Mouse (Mus musculus): ENCODE data around the gene Cct8l1. TPM values are rescaled to one million over a fixed set of nuclear protein-coding genes. Genes with fewer than 3 reads are reported as not detected.

The Cct8l1 gene
- polyA plus RNA-seq, 1 experiment = not detected

- H3K36me3 ChIP-seq (replicated peaks; ENCODE audit: low read length) = peaks cover 5% of the 10 kb centered on the region
- no peak for TF ChIP-seq FLI1 (IDR thresholded peaks at IDR 0.05; ENCODE audit: low read length)
- no peak for TF ChIP-seq GATA1 (IDR thresholded peaks at IDR 0.05; ENCODE audit: borderline replicate concordance, low read length)
- H3K27me3 ChIP-seq (replicated peaks) = no peaks in the 10 kb centered on the region
- H3K4me1 ChIP-seq = peaks cover 26% of the 10 kb centered on the region
- no peaks in the 10 kb centered on the region for H3K9me3 ChIP-seq
- peak overlapping the region; percentile 99 for H3K4me3 ChIP-seq (replicated peaks)
Observed at GRCm38 (mm10) chr5:25499423-25500398, 16.2 kb upstream of the Cct8l1 start.

- TF ChIP-seq FLI1 (IDR thresholded peaks at IDR 0.05; ENCODE audit: low read length) (no peak), GATA1 (IDR thresholded peaks at IDR 0.05; ENCODE audit: borderline replicate concordance, low read length) (no peak)
- Histone ChIP-seq H3K36me3 (replicated peaks; ENCODE audit: low read length) (peaks cover 5% of the 10 kb centered on the region), H3K4me1 (peaks cover 22% of the 10 kb centered on the region), H3K4me3 (replicated peaks) (peak overlapping the region; percentile 99), H3K9me3 (no peaks in the 10 kb centered on the region), H3K27me3 (replicated peaks) (no peaks in the 10 kb centered on the region)
Observed at GRCm38 (mm10) chr5:25500686-25501085, 15.2 kb upstream of the Cct8l1 start.

- Histone ChIP-seq H3K9me3 (no peaks in the 10 kb centered on the region), H3K36me3 (replicated peaks; ENCODE audit: low read length) (peaks cover 5% of the 10 kb centered on the region), H3K4me1 (peaks cover 8% of the 10 kb centered on the region), H3K27me3 (replicated peaks) (no peaks in the 10 kb centered on the region), H3K4me3 (replicated peaks) (no peak overlapping the region)
- TF ChIP-seq GATA1 (IDR thresholded peaks at IDR 0.05; ENCODE audit: borderline replicate concordance, low read length) = no peak
- no peak for TF ChIP-seq FLI1 (IDR thresholded peaks at IDR 0.05; ENCODE audit: low read length)
Observed at GRCm38 (mm10) chr5:25506041-25506440, 9.8 kb upstream of the Cct8l1 start.

GRCm38 (mm10) chr5:25516301-25516895 is 531 bp downstream of the Cct8l1 start:
- Histone ChIP-seq H3K9me3 (0 out of 2 replicates have a peak, but pooled peaks cover 2% of the 10 kb centered on the region), H3K27me3 (replicated peaks) (no peaks in the 10 kb centered on the region), H3K36me3 (replicated peaks; ENCODE audit: low read length) (no peaks in the 10 kb centered on the region), H3K4me3 (replicated peaks) (no peak overlapping the region), H3K4me1 (peaks cover 3% of the 10 kb centered on the region; the same call in 1 of the 2 replicates)
- TF ChIP-seq FLI1 (IDR thresholded peaks at IDR 0.05; ENCODE audit: low read length) = no peak
- no peak for TF ChIP-seq GATA1 (IDR thresholded peaks at IDR 0.05; ENCODE audit: borderline replicate concordance, low read length)

GRCm38 (mm10) chr5:25517550-25517949 is 1.7 kb downstream of the Cct8l1 start:
- Histone ChIP-seq H3K27me3 (replicated peaks) (no peaks in the 10 kb centered on the region), H3K36me3 (replicated peaks; ENCODE audit: low read length) (no peaks in the 10 kb centered on the region), H3K4me3 (replicated peaks) (no peak overlapping the region), H3K4me1 (peaks cover 3% of the 10 kb centered on the region; the same call in 1 of the 2 replicates), H3K9me3 (peaks cover 6% of the 10 kb centered on the region)
- TF ChIP-seq FLI1 (IDR thresholded peaks at IDR 0.05; ENCODE audit: low read length) = no peak
- TF ChIP-seq GATA1 (IDR thresholded peaks at IDR 0.05; ENCODE audit: borderline replicate concordance, low read length) = no peak

- Histone ChIP-seq H3K4me1 (peaks cover 8% of the 10 kb centered on the region), H3K36me3 (replicated peaks; ENCODE audit: low read length) (no peaks in the 10 kb centered on the region), H3K27me3 (replicated peaks) (no peaks in the 10 kb centered on the region), H3K9me3 (peaks cover 8% of the 10 kb centered on the region), H3K4me3 (replicated peaks) (no peak overlapping the region)
- TF ChIP-seq GATA1 (IDR thresholded peaks at IDR 0.05; ENCODE audit: borderline replicate concordance, low read length) (no peak), FLI1 (IDR thresholded peaks at IDR 0.05; ENCODE audit: low read length) (no peak)
Observed at GRCm38 (mm10) chr5:25519820-25520219, 4.0 kb downstream of the Cct8l1 start.

GRCm38 (mm10) chr5:25521461-25521860 is 5.6 kb downstream of the Cct8l1 start:
- no peaks in the 10 kb centered on the region for H3K27me3 ChIP-seq (replicated peaks)
- TF ChIP-seq FLI1 (IDR thresholded peaks at IDR 0.05; ENCODE audit: low read length) = no peak
- no peak for TF ChIP-seq GATA1 (IDR thresholded peaks at IDR 0.05; ENCODE audit: borderline replicate concordance, low read length)
- no peaks in the 10 kb centered on the region for H3K36me3 ChIP-seq (replicated peaks; ENCODE audit: low read length)
- peaks cover 8% of the 10 kb centered on the region for H3K9me3 ChIP-seq
- H3K4me1 ChIP-seq = peaks cover 21% of the 10 kb centered on the region
- no peak overlapping the region for H3K4me3 ChIP-seq (replicated peaks)

- peaks cover 8% of the 10 kb centered on the region for H3K9me3 ChIP-seq
- TF ChIP-seq FLI1 (IDR thresholded peaks at IDR 0.05; ENCODE audit: low read length) (no peak), GATA1 (IDR thresholded peaks at IDR 0.05; ENCODE audit: borderline replicate concordance, low read length) (no peak)
- H3K36me3 ChIP-seq (replicated peaks; ENCODE audit: low read length) = no peaks in the 10 kb centered on the region
- H3K4me1 ChIP-seq = peaks cover 44% of the 10 kb centered on the region
- H3K4me3 ChIP-seq (replicated peaks) = no peak overlapping the region
- H3K27me3 ChIP-seq (replicated peaks) = no peaks in the 10 kb centered on the region
Observed at GRCm38 (mm10) chr5:25526116-25526515, 10.2 kb downstream of the Cct8l1 start.

- TF ChIP-seq GATA1 (IDR thresholded peaks at IDR 0.05; ENCODE audit: borderline replicate concordance, low read length) (no peak), FLI1 (IDR thresholded peaks at IDR 0.05; ENCODE audit: low read length) (no peak)
- Histone ChIP-seq H3K36me3 (replicated peaks; ENCODE audit: low read length) (no peaks in the 10 kb centered on the region), H3K9me3 (peaks cover 6% of the 10 kb centered on the region), H3K4me3 (replicated peaks) (no peak overlapping the region), H3K27me3 (replicated peaks) (no peaks in the 10 kb centered on the region), H3K4me1 (peaks cover 50% of the 10 kb centered on the region)
Observed at GRCm38 (mm10) chr5:25526926-25527325, 11.1 kb downstream of the Cct8l1 start.

GRCm38 (mm10) chr5:25527971-25528370 is 12.1 kb downstream of the Cct8l1 start:
- Histone ChIP-seq H3K27me3 (replicated peaks) (no peaks in the 10 kb centered on the region), H3K4me3 (replicated peaks) (no peak overlapping the region), H3K9me3 (no peaks in the 10 kb centered on the region), H3K36me3 (replicated peaks; ENCODE audit: low read length) (peaks cover 3% of the 10 kb centered on the region), H3K4me1 (peaks cover 59% of the 10 kb centered on the region)
- TF ChIP-seq GATA1 (IDR thresholded peaks at IDR 0.05; ENCODE audit: borderline replicate concordance, low read length) (no peak), FLI1 (IDR thresholded peaks at IDR 0.05; ENCODE audit: low read length) (no peak)

Measured in megakaryocyte, embryonic 14.5 days (primary cell).